Mouse (Mus musculus): ENCODE measurements around the gene Dixdc1. TPM values are rescaled to one million over a fixed set of nuclear protein-coding genes. Genes with fewer than 3 reads are reported as not detected.

Dixdc1 gene
- polyA plus RNA-seq, 1 experiment from 2014 or later = 20.6 TPM

DNA sequence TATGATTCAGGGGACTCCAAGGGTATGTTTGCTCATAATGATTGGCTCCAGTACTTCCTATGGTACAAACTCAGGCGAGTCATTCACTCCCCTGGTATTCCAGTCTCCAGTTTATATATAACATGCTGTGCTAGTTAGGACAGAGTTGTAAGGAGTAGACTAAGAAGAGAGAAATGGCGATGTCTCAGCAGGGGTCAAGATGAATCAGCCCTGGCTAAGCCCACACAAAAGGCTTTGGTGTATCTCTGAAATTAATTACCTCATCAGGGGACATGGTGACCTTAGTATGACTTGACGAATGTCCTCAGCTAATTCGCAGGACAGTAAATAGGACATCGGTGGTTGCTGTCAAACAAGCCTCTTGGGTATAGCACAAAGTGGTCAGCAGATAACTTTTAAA is 17.4 kb upstream of the Dixdc1 start:
- DNase-seq (ENCODE audit: low spot score) = no peak
- WGBS = 67% methylated on average over 5 of the region's 5 CpGs
- Histone ChIP-seq H3K27me3 (ENCODE audit: low read depth, poor library complexity, severe bottlenecking) (peaks cover 11% of the 10 kb centered on the region), H3K27ac (replicated peaks) (no peak overlapping the region), H3K4me1 (peaks cover 9% of the 10 kb centered on the region; the same call in 1 of the 2 replicates), H3K36me3 (no peaks in the 10 kb centered on the region), H3K9me3 (replicated peaks) (no peaks in the 10 kb centered on the region), H3K4me3 (no peak overlapping the region)

DNA sequence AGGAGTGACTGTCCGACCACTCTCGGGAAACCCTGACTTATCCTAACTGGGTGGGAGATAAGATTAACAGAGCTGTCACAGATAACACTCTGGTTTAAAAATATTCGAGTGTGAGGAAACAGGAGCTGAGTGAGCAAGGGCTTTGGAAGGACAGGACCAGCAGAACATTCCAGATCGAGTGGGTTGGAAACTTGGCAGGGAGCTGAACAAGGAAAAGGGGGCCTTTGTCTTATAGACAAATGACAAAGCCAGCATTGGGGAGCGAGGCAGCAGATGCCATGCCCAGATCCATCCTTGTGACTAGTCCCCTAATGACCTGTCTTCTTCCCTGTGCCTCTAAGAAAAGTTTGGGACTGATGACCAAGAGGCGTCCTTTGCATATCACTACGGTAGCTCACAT is 14.6 kb upstream of the Dixdc1 start:
- no peak for DNase-seq (ENCODE audit: low spot score)
- no peaks in the 10 kb centered on the region for H3K9me3 ChIP-seq (replicated peaks)
- H3K27me3 ChIP-seq (ENCODE audit: low read depth, poor library complexity, severe bottlenecking) = peaks cover 16% of the 10 kb centered on the region
- H3K4me3 ChIP-seq = no peak overlapping the region
- H3K4me1 ChIP-seq = peaks cover 9% of the 10 kb centered on the region; the same call in 1 of the 2 replicates
- no peak overlapping the region for H3K27ac ChIP-seq (replicated peaks)
- H3K36me3 ChIP-seq = no peaks in the 10 kb centered on the region
- 80% methylated on average over 7 of the region's 7 CpGs for WGBS

DNA sequence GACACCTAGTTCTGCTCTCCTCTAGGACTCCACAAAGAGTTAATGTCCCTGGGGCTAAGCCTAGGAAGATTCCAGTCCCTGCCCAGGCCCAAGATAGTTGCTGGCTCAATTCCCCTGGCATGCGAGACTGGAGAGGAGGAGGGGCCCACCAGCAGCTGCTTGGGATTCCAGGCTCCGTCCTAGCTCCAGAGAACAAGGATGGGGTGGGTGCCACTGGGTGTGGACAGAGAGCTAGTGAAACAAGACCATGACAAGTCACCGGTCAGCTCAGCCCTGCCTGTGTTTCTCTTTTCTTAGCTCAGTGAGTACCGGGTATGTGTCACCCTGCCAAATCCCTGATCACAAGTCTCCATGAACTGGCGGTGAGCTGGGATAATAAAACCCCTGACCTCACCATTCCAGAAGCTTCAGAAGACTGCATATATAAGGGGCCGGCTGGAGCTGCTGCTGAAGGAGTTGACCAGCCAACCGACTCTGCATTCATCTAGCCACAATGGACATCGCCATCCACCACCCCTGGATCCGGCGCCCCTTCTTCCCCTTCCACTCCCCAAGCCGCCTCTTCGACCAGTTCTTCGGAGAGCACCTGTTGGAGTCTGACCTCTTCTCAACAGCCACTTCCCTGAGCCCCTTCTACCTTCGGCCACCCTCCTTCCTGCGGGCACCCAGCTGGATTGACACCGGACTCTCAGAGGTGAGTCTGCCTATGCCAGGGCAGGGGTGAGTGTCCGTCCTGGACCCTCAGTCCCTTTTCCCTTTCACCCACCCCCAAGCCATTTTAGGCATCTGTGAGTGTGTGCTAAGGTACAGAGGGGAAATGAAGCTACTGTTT is 13.7 kb upstream of the Dixdc1 start:
- H3K4me1 ChIP-seq = peaks cover 9% of the 10 kb centered on the region; the same call in 1 of the 2 replicates
- WGBS = 75% methylated on average over 17 of the region's 17 CpGs

DNA sequence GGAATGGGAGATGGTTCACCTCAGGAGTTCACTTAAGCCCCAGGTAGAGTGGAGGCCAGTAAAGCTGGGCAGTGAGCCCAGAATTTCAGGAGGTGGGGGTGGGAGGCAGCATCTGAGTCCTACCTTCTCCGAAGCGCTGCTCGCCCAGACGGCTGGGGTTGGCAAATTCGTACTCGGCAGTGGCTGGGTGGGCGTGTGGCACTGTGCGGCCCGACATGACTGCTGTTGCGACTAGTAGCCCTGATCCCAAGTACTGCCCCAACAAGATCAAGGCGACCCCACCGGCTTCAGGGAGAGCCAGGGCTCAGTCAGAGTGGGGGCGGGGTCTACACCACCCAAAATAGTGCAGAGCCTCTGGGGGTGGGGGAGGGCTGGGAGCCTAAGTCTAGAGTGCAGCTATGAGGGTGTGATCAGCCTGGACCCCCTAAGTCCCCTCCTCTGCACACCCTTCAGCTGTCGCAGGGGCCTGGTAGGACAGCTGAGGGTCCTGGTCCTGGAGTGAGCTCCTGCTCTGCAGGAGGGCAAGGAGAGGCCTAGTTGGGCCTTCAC is 12.8 kb upstream of the Dixdc1 start, which contains the start of gene Hspb2:
Hspb2 (minus strand) TSS at position 301 of the 549 bp plus-strand sequence.
- Histone ChIP-seq H3K4me1 (peaks cover 9% of the 10 kb centered on the region; the same call in 1 of the 2 replicates), H3K9me3 (replicated peaks) (no peaks in the 10 kb centered on the region), H3K4me3 (no peak within 1 kb of the TSS), H3K27ac (replicated peaks) (0 out of 2 replicates have a peak within 1 kb of the TSS, but pooled peaks have one; percentile 24), H3K36me3 (no peaks in the 10 kb centered on the region), H3K27me3 (ENCODE audit: low read depth, poor library complexity, severe bottlenecking) (peaks cover 26% of the 10 kb centered on the region)
- WGBS = 70% methylated on average over 14 of the region's 14 CpGs
- DNase-seq (ENCODE audit: low spot score) = no peak

More for the DNA sequence above, 13.7 kb upstream of the Dixdc1 start:
- Histone ChIP-seq H3K9me3 (replicated peaks) (no peaks in the 10 kb centered on the region), H3K36me3 (no peaks in the 10 kb centered on the region), H3K27ac (replicated peaks) (no peak overlapping the region), H3K4me3 (no peak overlapping the region), H3K27me3 (ENCODE audit: low read depth, poor library complexity, severe bottlenecking) (peaks cover 17% of the 10 kb centered on the region)
- DNase-seq (ENCODE audit: low spot score) = no peak

DNA sequence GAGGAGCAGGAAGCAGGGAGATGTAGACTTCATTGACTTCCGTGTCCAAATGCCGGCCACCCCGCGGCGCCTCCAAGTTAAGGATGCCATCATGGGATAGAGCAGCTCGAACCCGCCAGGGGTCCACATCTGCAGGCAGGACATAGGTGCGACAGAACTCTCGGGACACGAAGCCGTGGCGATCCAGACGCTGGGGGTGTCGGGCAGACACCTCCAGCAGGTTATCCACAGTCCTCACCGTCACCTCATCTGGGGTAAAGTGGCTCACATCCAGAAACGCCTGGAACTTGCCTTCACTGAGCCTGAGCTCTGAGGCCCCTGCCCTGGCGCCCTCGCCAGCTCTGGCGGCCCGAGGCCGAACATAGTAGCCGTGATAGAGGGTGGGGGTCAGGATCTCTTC is 12.0 kb upstream of the Dixdc1 start, which contains the start of gene Cryab:
Cryab (plus strand) TSS at position 3 of the 400 bp plus-strand sequence.
- H3K36me3 ChIP-seq = no peaks in the 10 kb centered on the region
- 0 out of 2 replicates have a peak within 1 kb of the TSS, but pooled peaks have one; percentile 24 for H3K27ac ChIP-seq (replicated peaks)
- no peak within 1 kb of the TSS for H3K4me3 ChIP-seq
- peaks cover 13% of the 10 kb centered on the region for H3K4me1 ChIP-seq
- no peak for DNase-seq (ENCODE audit: low spot score)
- no peaks in the 10 kb centered on the region for H3K9me3 ChIP-seq (replicated peaks)
- WGBS = 75% methylated on average over 22 of the region's 22 CpGs
- H3K27me3 ChIP-seq (ENCODE audit: low read depth, poor library complexity, severe bottlenecking) = peaks cover 34% of the 10 kb centered on the region

DNA sequence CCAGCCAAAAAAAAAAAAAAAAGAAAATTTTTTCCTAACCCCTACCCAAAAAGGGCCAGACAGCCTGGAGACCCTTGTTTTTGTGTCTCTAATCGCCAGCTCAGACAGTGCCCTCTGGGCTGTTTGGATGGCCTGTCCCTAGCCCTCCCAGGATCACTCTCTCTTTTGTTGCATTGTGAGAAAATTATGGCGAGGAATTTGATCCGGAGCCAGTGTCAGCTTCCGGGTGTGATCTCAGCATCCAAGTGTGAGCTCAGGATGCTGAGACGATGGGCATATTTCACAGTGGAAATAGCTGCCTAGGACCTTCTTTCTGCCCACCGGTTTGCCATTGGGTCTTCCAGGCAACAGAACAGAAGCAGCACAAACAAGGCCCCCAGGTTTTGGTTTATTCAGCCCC is 11.4 kb upstream of the Dixdc1 start:
- 76% methylated on average over 6 of the region's 6 CpGs for WGBS
- no peak for DNase-seq (ENCODE audit: low spot score)

DNA sequence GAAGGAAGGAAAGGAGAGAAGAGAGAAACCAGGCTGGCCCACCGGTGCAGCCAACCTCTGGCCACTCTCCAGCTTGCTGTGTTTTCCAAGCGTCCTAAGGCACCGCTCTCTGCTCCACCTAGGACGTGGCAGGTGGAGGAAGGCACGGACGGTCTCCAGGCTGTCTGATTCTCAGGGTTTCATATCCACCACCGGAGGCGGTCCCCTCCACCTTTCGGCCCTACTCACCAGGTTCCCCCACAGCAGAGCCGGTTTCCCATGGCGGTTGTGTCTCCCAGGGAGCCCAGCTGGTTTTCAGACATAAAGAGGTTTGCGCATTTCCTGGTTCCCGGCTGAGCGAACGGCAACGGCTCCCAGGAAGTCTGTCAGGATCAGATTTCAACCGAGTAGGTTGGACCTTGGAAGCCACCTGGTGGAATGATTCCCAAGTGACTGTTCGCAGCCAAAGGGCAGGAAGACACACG is 6.9 kb upstream of the Dixdc1 start, which contains the start of gene 2310030G06Rik:
2310030G06Rik (minus strand) TSS at position 323 of the 464 bp plus-strand sequence.
- 2% methylated on average over 19 of the region's 19 CpGs for WGBS
- peaks cover 35% of the 10 kb centered on the region for H3K27me3 ChIP-seq (ENCODE audit: low read depth, poor library complexity, severe bottlenecking)
- no peaks in the 10 kb centered on the region for H3K9me3 ChIP-seq (replicated peaks)
- no peaks in the 10 kb centered on the region for H3K36me3 ChIP-seq
- peak within 1 kb of the TSS; percentile 54 for H3K4me3 ChIP-seq
- peak within 1 kb of the TSS; percentile 61; the same call in 1 of the 2 replicates for H3K27ac ChIP-seq (replicated peaks)
- DNase-seq (ENCODE audit: low spot score) = peak; percentile 23
- H3K4me1 ChIP-seq = peaks cover 10% of the 10 kb centered on the region

More for the DNA sequence above, 11.4 kb upstream of the Dixdc1 start:
- Histone ChIP-seq H3K27ac (replicated peaks) (no peak overlapping the region), H3K9me3 (replicated peaks) (no peaks in the 10 kb centered on the region), H3K4me1 (peaks cover 19% of the 10 kb centered on the region), H3K36me3 (no peaks in the 10 kb centered on the region), H3K4me3 (no peak overlapping the region), H3K27me3 (ENCODE audit: low read depth, poor library complexity, severe bottlenecking) (peaks cover 40% of the 10 kb centered on the region)

DNA sequence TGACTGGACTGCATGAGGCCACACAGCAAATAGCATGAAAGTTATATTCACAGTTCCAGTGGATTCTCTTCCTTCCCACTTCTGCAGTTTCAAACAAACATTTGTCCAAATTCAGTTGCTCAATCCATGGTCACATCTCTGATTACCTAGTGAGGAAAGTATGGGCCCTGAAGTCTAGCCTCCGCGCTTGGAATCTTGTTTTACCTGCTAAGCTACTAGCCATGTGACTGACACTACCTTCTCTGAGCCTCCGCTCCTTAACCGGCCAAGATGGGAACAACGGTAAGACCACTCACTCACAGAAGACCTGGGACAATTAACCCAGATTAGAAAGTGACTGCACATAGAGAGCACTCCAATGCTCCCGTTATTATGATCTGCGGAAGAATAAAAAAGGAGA is 6.5 kb upstream of the Dixdc1 start:
- Histone ChIP-seq H3K36me3 (no peaks in the 10 kb centered on the region), H3K4me1 (peaks cover 10% of the 10 kb centered on the region), H3K9me3 (replicated peaks) (no peaks in the 10 kb centered on the region), H3K27me3 (ENCODE audit: low read depth, poor library complexity, severe bottlenecking) (peaks cover 35% of the 10 kb centered on the region), H3K4me3 (peak overlapping the region; percentile 54), H3K27ac (replicated peaks) (peak overlapping the region; percentile 61; the same call in 1 of the 2 replicates)
- WGBS = 12% methylated on average over 7 of the region's 7 CpGs
- no peak for DNase-seq (ENCODE audit: low spot score)

DNA sequence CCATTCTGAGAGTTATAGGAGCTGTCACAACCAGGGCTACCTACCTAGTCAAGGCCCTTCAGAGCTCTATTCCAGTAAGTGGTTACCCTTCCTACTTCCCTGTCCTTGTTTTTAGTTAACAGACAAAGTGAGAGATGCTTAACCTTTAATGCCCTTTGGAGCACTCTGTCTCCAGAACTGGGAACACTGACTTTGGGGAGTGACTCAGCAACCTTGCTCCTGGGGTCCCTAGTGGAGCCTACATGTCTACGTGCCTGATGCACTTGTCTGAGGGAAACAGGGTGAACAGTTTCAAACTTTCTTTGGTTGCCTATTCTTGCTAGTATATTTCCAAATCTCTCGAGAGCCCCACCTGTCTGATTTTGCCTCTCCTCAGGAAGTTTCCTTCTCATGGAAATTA is 3.4 kb upstream of the Dixdc1 start:
- H3K9me3 ChIP-seq (replicated peaks) = no peaks in the 10 kb centered on the region
- peaks cover 41% of the 10 kb centered on the region for H3K27me3 ChIP-seq (ENCODE audit: low read depth, poor library complexity, severe bottlenecking)
- H3K36me3 ChIP-seq = no peaks in the 10 kb centered on the region
- H3K27ac ChIP-seq (replicated peaks) = no peak overlapping the region
- WGBS = 73% methylated on average over 2 of the region's 2 CpGs
- H3K4me1 ChIP-seq = peaks cover 23% of the 10 kb centered on the region
- no peak overlapping the region for H3K4me3 ChIP-seq
- DNase-seq (ENCODE audit: low spot score) = no peak

DNA sequence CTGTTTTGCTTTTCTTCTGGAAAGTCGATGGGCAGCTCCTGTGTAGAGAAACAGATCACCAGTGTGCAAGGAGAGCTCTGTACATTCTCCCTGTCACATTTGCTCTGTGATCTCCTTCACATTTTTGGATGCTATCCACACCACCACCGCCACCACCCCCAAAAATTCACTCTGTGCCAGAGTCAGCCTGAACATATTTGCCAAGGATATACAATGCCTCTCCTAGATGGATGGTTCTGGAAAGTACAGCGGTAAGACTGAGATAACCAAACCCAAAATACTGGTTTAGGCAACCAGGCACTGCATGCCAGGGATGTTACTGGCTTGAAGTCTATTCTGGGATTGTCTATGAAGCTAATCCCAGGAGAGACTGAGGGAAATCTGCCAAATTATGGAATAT is 2.9 kb upstream of the Dixdc1 start:
- Histone ChIP-seq H3K36me3 (no peaks in the 10 kb centered on the region), H3K4me1 (peaks cover 23% of the 10 kb centered on the region)
- WGBS = 86% methylated on average over 3 of the region's 3 CpGs

DNA sequence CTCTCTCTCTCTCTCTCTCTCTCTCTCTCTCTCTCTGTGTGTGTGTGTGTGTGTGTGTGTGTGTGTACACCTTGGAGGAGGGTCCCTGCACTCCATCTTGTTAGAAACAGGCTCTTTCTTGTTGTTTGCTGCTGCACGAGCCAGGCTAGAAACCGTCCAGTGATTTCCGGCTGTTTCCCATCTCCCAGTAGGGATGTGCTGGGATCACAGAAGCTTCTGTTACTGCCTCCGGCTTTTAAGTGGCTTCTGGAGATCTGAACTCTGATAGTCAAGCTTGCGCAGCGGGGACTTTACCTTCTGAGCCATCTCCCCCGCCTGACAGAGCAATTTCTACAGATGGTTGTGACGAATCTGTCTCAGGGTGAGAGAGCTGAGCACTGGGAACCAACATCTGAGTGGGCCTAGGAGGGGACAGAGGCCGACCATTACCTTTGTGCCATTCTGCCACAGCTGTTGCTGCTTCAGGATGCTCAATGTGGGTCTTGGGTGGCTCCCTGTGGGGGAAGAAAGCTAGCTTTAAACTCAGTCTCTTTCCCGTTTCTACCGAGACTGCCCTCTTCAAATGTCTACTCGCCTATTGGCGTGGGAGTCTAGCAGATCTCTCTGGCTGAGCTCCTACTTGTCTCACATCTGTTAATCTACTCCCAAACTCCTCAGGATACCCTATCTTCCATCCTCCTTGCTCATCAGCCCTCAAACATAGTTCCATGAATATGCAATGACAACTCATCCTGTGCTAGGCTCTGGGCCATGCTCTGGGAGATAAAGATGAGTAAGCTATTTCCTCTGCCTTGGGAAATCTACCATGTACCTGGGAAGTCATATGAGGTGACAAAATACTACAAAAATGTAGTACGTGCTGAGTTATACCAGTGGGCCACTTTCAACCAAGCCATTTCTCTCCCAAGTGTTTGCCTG is 1.8 kb upstream of the Dixdc1 start:
- H3K27me3 ChIP-seq (ENCODE audit: low read depth, poor library complexity, severe bottlenecking) = peaks cover 29% of the 10 kb centered on the region
- no peak for DNase-seq (ENCODE audit: low spot score)
- H3K4me1 ChIP-seq = peaks cover 18% of the 10 kb centered on the region
- no peaks in the 10 kb centered on the region for H3K9me3 ChIP-seq (replicated peaks)
- H3K36me3 ChIP-seq = no peaks in the 10 kb centered on the region
- 87% methylated on average over 14 of the region's 14 CpGs for WGBS
- H3K27ac ChIP-seq (replicated peaks) = no peak overlapping the region
- H3K4me3 ChIP-seq = no peak overlapping the region

More for the DNA sequence above, 2.9 kb upstream of the Dixdc1 start:
- DNase-seq (ENCODE audit: low spot score) = no peak
- Histone ChIP-seq H3K27ac (replicated peaks) (no peak overlapping the region), H3K9me3 (replicated peaks) (no peaks in the 10 kb centered on the region), H3K4me3 (no peak overlapping the region), H3K27me3 (ENCODE audit: low read depth, poor library complexity, severe bottlenecking) (peaks cover 40% of the 10 kb centered on the region)

DNA sequence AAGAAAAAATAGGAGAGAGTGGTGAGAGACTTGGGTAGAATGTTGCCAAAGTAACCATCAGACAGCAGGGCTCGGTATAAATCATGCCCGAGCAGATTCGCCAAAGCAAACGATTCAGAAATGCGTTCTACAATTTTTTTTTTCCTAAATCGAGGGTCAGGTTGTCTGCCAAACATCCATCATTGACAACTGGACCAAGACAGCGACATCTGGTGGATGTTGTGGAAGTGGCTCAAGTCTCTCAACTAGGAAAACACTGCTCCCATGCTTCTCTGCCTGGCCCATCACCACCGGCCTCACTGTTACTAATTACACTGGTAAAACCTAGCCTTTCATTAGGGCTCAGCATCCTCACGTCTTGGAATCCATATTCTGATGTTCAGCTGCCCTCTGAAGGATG is 4.3 kb downstream of the Dixdc1 start:
- no peaks in the 10 kb centered on the region for H3K36me3 ChIP-seq
- H3K4me3 ChIP-seq = 0 out of 2 replicates have a peak overlapping the region, but pooled peaks have one; percentile 23
- peaks cover 17% of the 10 kb centered on the region for H3K27me3 ChIP-seq (ENCODE audit: low read depth, poor library complexity, severe bottlenecking)
- H3K9me3 ChIP-seq (replicated peaks) = no peaks in the 10 kb centered on the region
- no peak overlapping the region for H3K27ac ChIP-seq (replicated peaks)
- 10% methylated on average over 9 of the region's 9 CpGs for WGBS
- DNase-seq (ENCODE audit: low spot score) = peak; percentile 47
- peaks cover 35% of the 10 kb centered on the region for H3K4me1 ChIP-seq
